Mouse (Mus musculus) skeletal muscle tissue, adult 2 months (tissue): ENCODE measurements around the gene Gm17535.
"Not testable (repeated sequence)": the region's sequence is repeated elsewhere in the genome, so short reads cannot be mapped to it uniquely, and the experiment has no call there.

Experiments
- DNase-seq: peaks from one replicate; pipeline ENCODE4 v3.0.0-alpha.2; 2012; ENCODE audit warnings: low read depth, low spot score

The Gm17535 gene

GRCm38 (mm10) chr9:3034299-3034698 is at the start of gene Gm17535:
Gm17535 (plus strand) TSS chr9:3034599.
- not testable (repeated sequence) for DNase-seq

GRCm38 (mm10) chr9:3000445-3000972 is 33.9 kb upstream of the Gm17535 start, which contains the start of gene Gm10722:
Gm10722 (plus strand) TSS chr9:3000922.
- DNase-seq = peak; percentile 2

- DNase-seq = not testable (repeated sequence)
Observed at GRCm38 (mm10) chr9:3001006-3001405, 33.4 kb upstream of the Gm17535 start.

GRCm38 (mm10) chr9:3001948-3002659 is 32.3 kb upstream of the Gm17535 start:
- DNase-seq = not testable (repeated sequence)

GRCm38 (mm10) chr9:3002794-3003396 is 31.5 kb upstream of the Gm17535 start, which contains the start of gene Gm11168:
Gm11168 (plus strand) TSS chr9:3003346.
- DNase-seq = not testable (repeated sequence)

- not testable (repeated sequence) for DNase-seq
Observed at GRCm38 (mm10) chr9:3006179-3006578, 28.2 kb upstream of the Gm17535 start.

- DNase-seq = not testable (repeated sequence)
Observed at GRCm38 (mm10) chr9:3006636-3007035, 27.8 kb upstream of the Gm17535 start.

GRCm38 (mm10) chr9:3007272-3007671 is 27.1 kb upstream of the Gm17535 start:
- DNase-seq = not testable (repeated sequence)

- not testable (repeated sequence) for DNase-seq
Observed at GRCm38 (mm10) chr9:3009331-3009730, 25.1 kb upstream of the Gm17535 start.

- DNase-seq = not testable (repeated sequence)
Observed at GRCm38 (mm10) chr9:3012054-3012621, 22.3 kb upstream of the Gm17535 start.

GRCm38 (mm10) chr9:3012733-3013279 is 21.6 kb upstream of the Gm17535 start, which contains the start of gene Gm10721:
Gm10721 (plus strand) TSS chr9:3013140.
- not testable (repeated sequence) for DNase-seq

GRCm38 (mm10) chr9:3015354-3015753 is 19.0 kb upstream of the Gm17535 start, which contains the start of gene Gm10720:
Gm10720 (plus strand) TSS chr9:3015654.
- not testable (repeated sequence) for DNase-seq

GRCm38 (mm10) chr9:3015896-3016295 is 18.5 kb upstream of the Gm17535 start:
- DNase-seq = not testable (repeated sequence)

GRCm38 (mm10) chr9:3017108-3017507 is 17.3 kb upstream of the Gm17535 start, which contains the start of gene Gm10719:
Gm10719 (plus strand) TSS chr9:3017408.
- not testable (repeated sequence) for DNase-seq

GRCm38 (mm10) chr9:3018944-3019343 is 15.5 kb upstream of the Gm17535 start:
- DNase-seq = not testable (repeated sequence)

- not testable (repeated sequence) for DNase-seq
Observed at GRCm38 (mm10) chr9:3019835-3020727, 14.3 kb upstream of the Gm17535 start.

GRCm38 (mm10) chr9:3022316-3023008 is 11.9 kb upstream of the Gm17535 start:
- peak; percentile 12 for DNase-seq

- not testable (repeated sequence) for DNase-seq
Observed at GRCm38 (mm10) chr9:3023312-3023984, 11.0 kb upstream of the Gm17535 start, which contains the start of gene Gm10718. Gm10718 (plus strand) TSS chr9:3023547.

- DNase-seq = not testable (repeated sequence)
Observed at GRCm38 (mm10) chr9:3023985-3024648, 10.3 kb upstream of the Gm17535 start.
